Mouse (Mus musculus) small intestine, adult 2 months (tissue): Measurements from ENCODE around the gene Trpm6.

Experiments
- CTCF ChIP-seq: fragments of 200-500 bp; IDR thresholded peaks from 2 replicates; pipeline ENCODE4 v1.5.1; 2012; ENCODE audit warnings: low read depth, mild to moderate bottlenecking, control low read depth, inconsistent platforms, low read length, moderate library complexity, mixed read lengths; ENCODE audit not compliant: insufficient replicate concordance, insufficient read length; ENCODE audit errors: extremely low read depth
- POLR2A ChIP-seq: fragments of 200-500 bp; IDR thresholded peaks from 2 replicates; pipeline ENCODE4 v1.6.1; 2012; ENCODE audit warnings: low read depth, mild to moderate bottlenecking, control low read depth, inconsistent platforms, low read length, moderate library complexity

DNA sequence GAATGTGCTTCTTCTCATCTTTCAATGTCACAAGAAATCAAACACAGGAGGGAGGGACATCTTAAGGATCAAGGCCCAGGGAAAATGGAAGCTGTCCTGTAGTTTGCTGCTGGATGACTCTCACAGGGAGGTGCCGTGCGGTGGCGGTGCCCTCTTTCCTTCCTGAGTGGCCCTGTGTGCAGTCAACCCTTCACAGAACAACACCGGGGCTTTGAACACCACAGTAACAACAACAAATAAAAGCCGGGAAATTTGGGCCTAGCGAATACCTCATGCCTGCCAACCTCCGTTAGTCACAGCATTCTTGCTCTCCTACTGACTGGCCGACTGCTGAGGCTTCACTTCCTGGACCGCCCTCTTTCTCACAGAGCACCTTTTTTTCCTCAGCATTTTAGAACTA is 9.1 kb downstream of the Trpm6 start:
- TF ChIP-seq CTCF (no peak), POLR2A (no peak)
